Mouse (Mus musculus): Measurements from ENCODE around the gene Ccdc114. TPM values are rescaled to one million over a fixed set of nuclear protein-coding genes. Genes with fewer than 3 reads are reported as not detected.

Gene Ccdc114
- total RNA-seq, 2 experiments from 2014 or later, result 1.6 TPM

DNA sequence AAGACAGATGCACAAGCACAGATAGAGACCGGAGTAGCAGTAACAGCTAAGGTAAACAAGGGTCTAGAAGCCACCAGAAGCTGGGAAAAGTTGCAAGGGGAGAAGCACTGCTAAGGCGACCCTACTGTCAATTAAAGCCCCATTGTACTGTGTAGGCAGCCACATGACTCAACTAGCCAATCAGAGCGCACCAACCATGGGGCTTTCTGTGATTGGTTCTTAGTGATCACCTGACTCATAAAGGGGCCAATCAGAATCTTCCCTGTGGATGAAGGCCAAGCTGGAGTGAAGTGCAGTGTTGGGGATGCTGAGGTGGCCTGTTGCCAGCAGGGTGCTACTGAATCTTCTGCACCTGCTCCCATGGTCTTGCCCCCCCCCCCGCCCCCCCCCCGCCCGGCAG, 63.0 kb downstream of the Ccdc114 start:
- DNase-seq, result no peak

DNA sequence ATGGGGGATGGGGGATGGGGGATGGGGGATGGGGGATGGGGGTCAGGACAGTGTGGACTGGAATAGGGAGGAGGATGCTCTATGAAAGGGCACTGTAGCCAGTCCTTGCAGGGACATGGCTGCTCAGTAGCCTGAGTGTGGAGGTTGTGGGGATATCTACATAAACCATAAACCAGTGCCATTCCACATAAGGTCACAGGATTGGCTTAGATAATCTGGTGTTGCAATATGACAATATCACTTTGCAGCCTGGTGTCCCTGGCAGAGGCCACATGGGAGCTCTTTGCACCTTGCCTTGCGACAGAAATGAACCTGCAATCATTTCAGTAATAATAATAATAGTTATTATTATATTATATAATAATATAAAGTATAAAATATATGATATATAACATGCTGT, 64.5 kb downstream of the Ccdc114 start:
- no peak for DNase-seq

DNA sequence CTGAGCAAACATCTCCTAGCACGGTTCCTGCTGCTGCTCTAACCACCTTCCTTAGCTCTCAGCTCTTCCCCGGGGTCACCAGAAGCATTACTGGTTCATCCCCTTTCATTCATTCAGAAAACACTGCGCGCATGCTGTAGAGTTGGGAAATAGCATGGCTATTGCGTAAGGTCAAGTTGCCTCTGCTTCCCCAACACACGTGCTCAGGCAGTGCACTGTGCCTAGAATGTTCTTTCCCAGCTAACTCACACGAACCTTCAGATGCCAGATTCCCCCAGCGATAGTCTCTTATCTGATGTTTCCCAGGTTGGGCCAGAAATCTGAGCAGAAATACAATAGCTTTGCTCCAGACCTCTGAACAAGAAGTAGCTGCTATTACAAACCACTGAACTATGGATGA, 68.6 kb downstream of the Ccdc114 start:
- no peak for DNase-seq

Other genes with a start within 250 kb of the Ccdc114 start
- not detected for gene Ntn5, start 240.1 kb upstream of the Ccdc114 start, total RNA-seq (2021)
- under 1 TPM; 0.14 to 0.18 TPM for gene Sec1, start 229.7 kb upstream of the Ccdc114 start, total RNA-seq (2021)
- 1 to 10 TPM; 4.5 to 5.0 TPM for gene Car11, start 224.2 kb upstream of the Ccdc114 start, total RNA-seq (2021)
- gene Dbp, start 219.0 kb upstream of the Ccdc114 start, total RNA-seq (2021), result 10 to 100 TPM; 22.6 to 25.1 TPM
- 100 to 1,000 TPM; 787 to 798 TPM for gene Rpl18, start 208.6 kb upstream of the Ccdc114 start, total RNA-seq (2021)
- 10 to 100 TPM; 14.2 to 16.7 TPM for gene Sphk2, start 206.1 kb upstream of the Ccdc114 start, total RNA-seq (2021)
- under 1 TPM; 0.38 to 0.43 TPM for gene Fam83e, start 202.9 kb upstream of the Ccdc114 start, total RNA-seq (2021)
- gene Spaca4, start 198.3 kb upstream of the Ccdc114 start, total RNA-seq (2021), result not detected
- gene Lmtk3, start 140.3 kb upstream of the Ccdc114 start, total RNA-seq (2021), result under 1 TPM; 0.10 to 0.16 TPM
- gene Sult2b1, start 139.4 kb upstream of the Ccdc114 start, total RNA-seq (2021), result not detected
- gene Cyth2, start 109.5 kb upstream of the Ccdc114 start, total RNA-seq (2021), result 100 to 1,000 TPM; 105 to 107 TPM
- under 1 TPM; 0.34 to 0.38 TPM for gene Kcnj14, start 99.3 kb upstream of the Ccdc114 start, total RNA-seq (2021)
- 10 to 100 TPM; 19.3 to 19.9 TPM for gene Grwd1, start 93.1 kb upstream of the Ccdc114 start, total RNA-seq (2021)
- 100 to 1,000 TPM; 118 to 130 TPM for gene Kdelr1, start 51.3 kb upstream of the Ccdc114 start, total RNA-seq (2021)
- under 1 TPM; 0.52 to 0.63 TPM for gene Grin2d, start 45.7 kb upstream of the Ccdc114 start, total RNA-seq (2021)
- gene Syngr4, start 27.4 kb upstream of the Ccdc114 start, total RNA-seq (2021), result 1 to 10 TPM in 1 of 2 experiments, under 1 TPM in 1; 0.90 to 1.3 TPM
- gene Tmem143, start 27.1 kb upstream of the Ccdc114 start, total RNA-seq (2021), result 10 to 100 TPM; 36.9 to 43.9 TPM
- 10 to 100 TPM; 38.0 to 42.1 TPM for gene Emp3, start 2.7 kb upstream of the Ccdc114 start, total RNA-seq (2021)
- gene Abcc6, start 106.2 kb downstream of the Ccdc114 start, total RNA-seq (2021), result not detected
- gene Nomo1, start 109.6 kb downstream of the Ccdc114 start, total RNA-seq (2021), result 10 to 100 TPM; 61.0 to 64.7 TPM
- 10 to 100 TPM; 55.6 to 61.3 TPM for gene Kcnj11, start 176.7 kb downstream of the Ccdc114 start, total RNA-seq (2021)